Mouse (Mus musculus) spleen, postnatal 10 days (tissue): ENCODE measurements around the gene Rnf152.

Experiments used
- DNase-seq, 2 experiments: peaks; one replicate each; pipeline ENCODE4 v3.0.0; 2021 to 2022; ENCODE audit warnings: low spot score in 2 of 2

Rnf152 gene

DNA sequence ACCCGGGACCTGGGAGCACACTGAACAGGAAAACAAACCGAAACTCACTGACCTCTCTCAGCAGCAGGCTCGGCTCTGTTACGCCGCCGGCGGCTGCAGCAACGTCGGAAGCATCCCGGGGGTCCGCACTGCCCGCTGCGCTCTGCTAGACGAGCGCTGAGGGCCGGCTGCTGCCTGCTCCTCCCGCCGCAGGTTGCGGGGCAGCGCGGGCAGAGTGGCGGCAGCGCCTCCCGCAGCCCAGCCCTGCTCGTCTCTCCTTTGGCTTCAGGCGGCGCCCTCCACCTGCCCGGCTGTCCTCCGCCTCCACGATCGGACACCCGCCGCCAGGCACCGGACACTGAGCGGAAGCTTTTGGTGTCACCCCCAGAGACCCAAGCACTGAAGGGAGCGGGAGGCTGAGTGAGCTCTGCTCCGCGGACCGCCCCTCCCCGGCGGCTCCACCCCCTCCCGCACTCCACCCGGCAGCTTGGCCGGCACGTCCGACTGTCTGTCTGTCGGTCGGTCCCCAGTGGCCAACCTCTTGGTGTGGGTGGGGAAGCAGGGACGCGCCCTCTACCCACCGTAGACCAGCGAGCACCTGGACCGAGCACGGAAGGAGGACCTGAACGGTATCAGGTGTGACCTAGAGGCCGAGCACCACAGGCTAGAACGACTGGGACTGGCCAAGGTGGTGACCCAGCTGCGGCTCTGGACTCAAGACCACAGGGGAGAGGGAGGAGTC lies at the start of gene Rnf152:
Gene Rnf152, minus strand, starts transcription at position 420 of the 721 bp plus-strand sequence.
- DNase-seq: peak; percentile 8 to 37

DNA sequence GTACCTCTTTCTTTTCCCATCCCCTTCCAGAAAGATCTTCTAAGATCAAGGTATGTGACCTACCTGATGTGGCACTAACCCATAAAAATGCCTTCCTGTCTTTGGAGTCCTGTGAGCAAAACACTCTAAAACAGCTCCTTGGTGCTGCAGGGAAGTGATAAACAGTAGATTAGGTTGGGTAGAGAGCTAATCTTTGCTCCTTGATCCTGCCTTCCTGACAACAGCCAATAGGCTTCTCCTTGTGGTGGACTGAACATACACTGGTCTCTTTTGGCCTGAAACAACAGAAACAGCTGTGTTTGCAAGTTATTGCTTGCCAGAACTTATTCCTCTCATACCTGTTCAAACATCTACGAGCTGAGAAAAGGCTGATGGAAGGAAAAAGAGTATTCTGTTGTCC lies 46.3 kb upstream of the Rnf152 start:
- DNase-seq: no peak

DNA sequence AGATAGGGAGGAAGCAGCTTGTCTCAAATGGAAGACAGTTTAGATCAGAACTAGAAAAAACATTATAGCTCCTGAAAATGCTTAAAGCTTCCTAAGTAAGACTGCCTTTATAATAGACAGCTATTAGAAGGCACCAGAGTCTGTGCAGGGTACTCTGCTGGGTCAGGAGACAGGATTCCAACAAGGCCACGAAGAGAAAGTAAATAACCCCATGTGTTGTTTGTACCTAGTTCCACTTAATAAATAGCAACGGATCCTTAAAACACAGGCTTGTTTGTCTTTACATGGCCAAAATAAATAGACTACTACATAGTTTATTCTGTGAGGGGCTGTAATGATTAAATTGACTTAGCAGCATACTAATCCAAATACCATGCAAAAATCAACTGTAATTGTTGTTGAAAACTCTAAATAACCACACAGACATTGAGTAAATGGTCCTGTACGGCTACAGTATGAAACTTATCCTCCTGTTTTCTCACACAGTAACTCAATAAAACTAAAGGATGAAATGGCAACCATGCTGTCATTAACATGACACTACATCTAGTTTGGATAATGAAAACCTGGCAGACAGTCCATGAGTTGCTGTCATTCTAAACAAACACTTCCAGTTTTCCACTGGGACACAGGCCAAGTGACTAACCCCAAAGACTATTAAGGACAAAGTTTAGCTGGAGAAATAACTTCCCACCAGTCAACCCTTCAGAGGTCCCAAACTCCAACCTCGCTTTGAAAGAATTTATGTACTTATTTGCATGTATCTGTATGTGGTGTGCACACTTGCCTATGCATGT lies 27.8 kb upstream of the Rnf152 start:
- DNase-seq: no peak

DNA sequence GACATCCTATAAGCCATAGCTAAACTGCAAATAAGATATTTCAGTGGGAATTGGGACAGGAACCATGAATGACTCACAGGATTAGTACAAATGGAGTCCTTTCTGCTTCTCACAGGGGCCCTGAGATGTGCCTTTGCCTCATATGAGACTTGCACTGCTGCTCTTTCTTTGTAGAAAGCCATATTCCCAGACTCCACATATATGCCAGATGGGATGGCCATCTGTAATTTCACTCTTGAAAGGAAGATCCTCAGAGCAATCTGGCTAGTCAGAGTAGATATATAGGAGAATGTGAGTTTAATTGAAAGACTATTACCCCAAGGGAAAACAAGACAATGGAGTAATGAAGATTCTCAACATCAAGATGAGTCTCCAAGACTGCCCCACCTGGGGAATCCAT lies 21.0 kb upstream of the Rnf152 start:
- DNase-seq: no peak

DNA sequence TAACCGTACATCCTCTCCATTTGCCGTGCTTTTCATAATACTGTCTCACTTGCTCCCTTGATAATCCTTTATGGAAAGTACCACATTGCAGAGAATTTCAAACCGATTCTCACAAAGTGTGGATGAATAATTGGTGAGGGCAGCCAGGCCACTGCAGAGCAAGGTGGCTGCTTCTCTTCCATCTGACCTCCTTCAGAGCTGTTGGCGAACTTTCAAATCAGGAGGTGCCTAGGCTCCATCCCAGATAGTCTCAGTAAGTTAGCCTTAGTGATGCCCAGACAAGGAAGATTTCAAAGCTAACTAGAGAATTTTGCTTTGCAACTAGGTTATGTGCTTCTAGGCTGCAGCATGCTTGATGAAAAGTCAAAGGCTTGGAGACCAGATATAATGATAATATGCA lies 18.1 kb upstream of the Rnf152 start:
- no peak for DNase-seq

DNA sequence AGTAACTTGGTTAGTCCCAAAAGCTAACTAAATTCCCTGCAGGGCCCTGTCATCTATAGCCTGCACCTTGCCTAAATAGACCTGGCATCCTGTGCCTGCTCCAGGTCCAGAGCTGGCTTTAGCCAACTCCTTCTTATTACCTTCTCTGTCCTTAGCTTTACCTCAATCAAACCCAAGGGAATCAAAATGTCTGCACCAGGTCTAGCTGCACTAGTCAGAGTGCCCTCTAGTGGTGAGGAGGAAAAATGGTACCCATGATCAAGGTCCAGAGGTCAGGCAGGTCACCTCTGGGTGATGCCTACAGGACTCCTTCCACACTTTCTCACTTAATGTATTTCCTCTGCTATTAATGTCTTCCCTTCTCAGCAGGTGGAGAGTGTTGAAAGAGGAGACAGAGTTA lies 6.2 kb upstream of the Rnf152 start:
- no peak for DNase-seq

DNA sequence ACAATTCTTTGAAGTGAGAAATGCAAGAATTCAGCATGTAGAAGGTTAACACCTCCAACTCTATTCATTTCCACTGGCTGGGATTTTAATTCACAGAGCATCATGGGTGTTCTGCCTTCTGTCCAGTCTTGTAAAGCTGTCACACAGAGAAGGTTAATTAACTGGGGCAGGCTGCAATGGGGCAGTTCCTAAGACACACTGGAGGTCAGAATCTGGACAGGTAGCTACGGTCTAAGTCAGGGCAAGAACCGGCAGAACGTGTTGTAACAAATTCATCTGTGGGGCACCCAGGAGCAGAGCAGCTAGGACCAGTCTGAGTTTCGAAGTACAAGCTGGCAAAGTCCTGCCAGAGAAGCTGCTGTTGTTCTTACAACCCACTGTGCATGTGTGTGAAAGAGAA lies 2.4 kb upstream of the Rnf152 start:
- no peak for DNase-seq

DNA sequence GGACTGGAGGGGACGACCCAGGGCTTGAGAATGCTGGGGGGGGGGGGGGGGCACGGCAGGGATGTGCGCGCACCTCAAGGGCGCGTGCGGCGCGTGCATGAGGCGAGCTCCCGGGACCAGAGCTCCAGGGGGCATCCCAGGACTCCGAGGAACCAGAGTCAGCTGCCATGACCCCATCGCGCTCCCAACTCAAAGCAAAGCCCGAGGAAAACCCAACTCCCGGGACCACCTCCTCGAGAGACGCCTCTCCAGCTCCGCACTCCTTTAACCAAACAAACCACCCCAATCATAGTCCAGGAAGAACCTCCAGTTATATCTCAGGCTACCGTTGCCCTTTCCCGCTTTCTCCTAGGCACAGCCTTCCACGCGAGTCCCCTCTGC lies 610 bp downstream of the Rnf152 start:
- peak in 1 of 2 experiments; percentile 17 for DNase-seq

DNA sequence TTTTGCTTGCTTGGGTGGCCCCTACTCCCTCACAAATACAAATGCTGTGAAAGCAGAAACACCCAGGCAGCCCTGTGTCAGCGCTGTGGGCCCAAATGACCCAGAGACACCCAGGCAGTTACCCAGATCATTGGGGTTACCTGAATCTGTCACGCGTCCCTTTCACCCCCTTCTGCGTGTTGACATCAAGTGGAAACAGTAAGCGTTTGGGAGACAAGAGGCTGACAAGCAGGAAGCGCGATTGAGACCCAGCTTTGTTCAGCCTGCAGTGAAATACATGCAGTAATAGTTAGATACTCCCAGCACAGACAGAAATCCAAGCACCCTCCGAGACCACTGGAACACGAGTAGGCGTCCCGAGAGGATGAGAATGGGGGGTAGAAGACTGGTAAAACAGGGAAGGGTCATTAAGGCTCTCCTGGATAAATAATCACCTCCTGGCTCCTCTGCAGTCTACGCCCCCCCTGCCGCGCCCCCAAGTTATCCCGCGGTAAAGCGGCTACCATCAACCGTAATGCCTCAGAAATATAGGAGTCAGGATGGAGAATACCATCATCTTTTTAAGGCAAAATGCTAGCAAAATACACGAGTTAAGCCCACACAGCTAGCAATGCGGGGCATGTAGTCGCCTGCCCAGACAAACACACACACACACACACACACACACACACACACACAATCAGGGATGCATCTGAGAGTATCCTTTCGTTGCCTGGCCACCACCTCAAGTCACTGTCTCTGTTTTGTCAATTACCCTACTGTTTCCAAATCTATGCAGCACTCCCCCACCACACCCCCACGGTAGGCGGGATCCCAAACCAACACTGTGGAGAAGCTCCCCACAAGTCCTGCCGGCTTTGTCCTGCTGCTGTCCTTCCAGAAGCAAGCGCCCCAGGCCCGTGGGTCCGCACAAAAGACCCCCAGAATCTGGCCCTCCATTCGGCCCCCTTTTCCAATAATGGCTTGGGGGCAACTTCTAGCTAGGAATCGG lies 1.3 kb downstream of the Rnf152 start:
- peak in 1 of 2 experiments; percentile 16 for DNase-seq

DNA sequence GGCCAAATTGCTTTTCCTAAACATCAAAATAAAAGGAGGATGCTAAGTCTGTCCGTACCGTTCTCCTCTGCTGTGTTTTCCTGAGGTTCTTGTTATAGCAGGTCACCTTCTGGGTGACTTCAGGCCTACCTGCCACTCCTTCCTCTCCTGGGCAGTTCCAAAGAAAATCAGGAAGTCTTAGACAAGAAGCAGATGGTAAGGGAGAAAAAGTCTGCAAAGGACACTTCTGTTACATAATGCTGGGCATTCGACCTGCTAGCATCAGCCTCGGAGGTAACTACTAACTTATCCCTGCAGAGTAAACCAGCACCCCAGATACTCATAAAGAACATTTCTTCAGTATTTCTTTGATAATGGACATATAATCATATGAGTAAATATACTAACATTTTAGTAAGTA lies 4.7 kb downstream of the Rnf152 start:
- no peak for DNase-seq

DNA sequence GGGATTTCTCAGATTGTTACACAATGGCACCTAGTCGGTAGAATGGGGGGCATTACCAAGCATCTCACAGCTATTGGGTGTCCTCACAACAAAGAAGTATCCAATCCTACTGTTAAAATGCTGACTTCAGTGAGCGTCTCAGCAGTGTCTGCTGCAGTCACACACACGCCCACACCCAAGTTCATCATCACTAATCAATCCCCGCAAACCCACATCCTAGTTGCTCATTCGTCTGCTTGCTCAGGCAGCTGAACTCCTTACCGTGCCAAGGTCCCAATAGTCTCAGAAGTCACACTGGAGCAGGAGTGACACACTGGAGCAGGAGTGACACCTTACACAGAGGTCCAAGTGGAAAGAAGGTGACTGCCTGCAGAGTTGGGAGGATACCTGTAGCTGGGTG lies 14.2 kb downstream of the Rnf152 start:
- no peak for DNase-seq

DNA sequence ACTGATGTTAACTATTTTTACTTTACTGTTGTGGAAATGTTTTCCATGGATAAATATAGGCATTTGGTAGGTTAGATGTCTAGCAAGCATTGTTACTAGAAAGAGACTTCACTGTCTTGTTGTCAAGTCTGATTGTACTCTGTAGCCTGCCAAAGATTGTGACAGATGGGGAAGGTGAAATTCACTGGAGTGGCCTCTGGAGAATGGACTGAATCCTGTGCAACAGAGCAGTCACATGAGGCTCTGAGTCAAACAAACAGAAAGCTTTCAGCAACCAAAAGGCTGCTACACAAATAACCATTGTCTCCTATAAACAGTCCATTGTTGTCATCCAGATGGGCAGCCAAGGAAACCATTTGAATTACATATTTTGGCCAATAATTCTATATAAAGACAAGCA lies 15.6 kb downstream of the Rnf152 start:
- no peak for DNase-seq

DNA sequence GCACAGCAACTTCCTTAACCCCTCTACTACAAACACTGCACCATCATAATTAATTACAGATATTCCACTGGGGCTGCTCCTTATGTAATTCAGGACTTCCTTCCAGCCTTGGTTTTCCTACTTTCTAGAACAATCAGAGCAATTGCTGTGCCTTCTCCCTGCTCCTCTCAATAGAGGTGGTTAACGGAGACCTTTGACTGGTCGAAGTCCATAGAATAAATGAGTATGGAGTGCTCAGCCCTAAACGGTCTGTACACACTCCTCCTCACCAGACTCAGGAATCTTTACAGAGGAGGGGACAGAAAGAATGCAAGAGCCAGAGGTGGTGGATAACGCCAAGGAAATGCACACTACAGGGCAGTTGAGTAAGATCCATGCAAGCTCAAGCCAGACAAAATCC lies 19.1 kb downstream of the Rnf152 start:
- no peak for DNase-seq

DNA sequence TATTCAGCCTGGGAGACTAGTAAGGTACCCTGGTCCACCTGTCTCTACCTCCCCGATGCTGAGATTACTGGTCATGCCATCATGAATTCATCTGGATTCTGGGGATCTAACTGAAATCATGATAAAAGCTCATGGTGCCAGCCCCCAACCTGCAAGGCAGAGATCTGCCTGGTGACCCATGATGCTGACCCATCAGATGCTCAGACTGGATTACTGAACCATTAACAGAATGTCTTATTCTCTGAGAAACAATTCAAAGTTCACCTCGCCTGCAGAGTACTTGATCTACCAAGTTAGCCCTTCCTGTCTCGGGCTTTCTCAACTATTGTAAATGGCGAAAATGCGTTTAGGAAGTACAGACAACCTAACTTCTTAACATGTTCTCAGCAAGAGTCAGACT lies 20.4 kb downstream of the Rnf152 start:
- no peak for DNase-seq

DNA sequence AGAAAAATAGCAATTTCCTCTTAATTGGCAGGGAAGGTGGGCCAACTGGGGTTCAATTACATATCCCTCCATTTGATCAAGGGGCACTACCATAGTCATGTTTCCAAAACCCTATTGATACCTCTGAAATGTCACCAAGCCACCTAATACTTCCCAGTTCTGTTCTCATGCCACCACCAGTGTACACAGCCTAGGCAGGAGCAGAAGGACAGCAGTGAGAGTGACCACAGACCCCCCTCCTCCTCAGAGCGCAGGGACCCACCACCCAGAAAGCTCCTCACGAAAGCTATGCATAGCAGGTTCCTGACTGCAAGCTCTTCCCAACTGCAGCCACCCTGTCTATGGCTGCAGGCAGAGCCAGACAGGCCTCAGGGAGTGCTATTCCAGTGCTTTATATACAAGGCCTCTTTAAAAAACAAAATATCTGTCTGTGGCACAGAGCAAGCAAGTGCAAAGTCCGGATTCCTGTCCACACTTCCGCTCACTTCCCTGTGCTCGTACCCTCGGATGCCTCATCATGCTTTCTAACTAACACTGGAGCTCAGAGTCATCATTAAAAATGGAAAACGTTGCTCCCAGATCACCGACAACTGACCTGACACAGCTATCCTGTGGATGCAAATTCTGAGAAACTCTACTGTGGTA lies 24.3 kb downstream of the Rnf152 start:
- DNase-seq: no peak

DNA sequence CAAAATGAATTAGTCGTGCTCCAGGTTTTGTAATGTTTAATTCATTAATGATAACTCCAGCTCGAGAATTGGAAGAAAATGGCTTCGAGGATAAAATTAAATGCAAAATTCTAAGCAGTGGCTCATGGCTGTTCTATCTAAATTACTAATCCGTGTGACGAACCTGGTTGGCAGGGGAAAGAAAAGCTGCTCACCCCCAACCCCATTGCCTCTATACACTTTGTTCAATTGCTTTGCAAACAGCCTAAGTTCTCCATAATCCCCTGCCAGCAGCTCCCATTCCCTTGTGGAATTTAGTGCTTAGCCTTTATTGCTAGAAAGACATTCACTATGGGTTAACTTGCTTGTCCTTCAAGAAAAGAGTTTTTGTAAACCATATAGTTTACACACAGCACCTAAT lies 24.9 kb downstream of the Rnf152 start:
- no peak for DNase-seq

DNA sequence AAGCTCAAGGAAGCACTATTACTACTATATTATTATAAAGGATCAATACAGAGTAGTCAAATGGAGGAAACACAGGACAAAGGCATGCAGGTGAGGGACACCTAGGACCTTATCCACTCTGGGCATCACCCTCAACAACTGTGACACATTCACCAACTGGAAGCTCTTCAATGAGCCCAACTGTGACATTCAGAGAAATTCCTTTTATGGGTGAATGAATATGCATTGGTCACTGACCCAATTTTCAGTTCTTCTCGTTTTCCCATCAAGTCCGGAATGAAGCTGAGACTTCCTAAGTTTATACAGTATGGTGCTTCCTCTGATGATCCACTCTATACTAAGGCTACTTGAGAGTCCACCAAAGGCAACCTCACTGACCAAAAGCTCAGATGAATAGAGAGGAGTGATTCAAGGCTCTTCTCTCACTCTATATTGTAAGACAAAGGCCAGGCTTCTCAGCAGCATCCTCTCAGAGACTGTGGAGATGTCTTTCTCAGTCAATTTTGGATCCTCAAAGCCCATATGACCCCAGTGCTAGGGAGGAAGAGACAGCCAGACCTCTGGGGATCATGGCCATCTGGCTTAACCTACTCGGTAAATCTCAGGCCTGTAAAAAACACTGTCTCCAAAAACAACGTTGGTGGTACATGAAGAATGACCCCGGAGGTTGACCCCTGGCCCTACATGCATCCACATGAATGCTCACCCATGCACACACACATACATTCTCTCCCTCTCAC lies 25.8 kb downstream of the Rnf152 start:
- DNase-seq: no peak

DNA sequence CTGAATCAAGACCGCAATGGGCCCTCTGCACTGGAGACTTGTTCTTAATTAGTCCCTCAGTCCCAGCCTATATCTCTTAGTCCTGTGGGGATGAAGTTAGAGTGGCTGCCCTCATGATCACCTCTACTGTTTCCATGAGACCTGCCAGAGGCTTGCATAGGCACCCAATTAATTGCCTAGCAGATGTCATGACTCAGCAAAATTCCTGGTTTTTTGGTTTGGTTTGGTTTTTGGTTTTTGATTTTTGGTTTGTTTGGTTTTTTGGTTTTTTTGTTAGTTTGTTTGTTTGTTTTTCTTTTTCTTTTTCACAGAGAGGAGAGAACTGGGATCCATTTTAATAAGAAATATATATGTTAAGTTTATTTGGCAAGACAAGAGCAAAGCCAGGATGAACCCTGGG lies 28.7 kb downstream of the Rnf152 start:
- DNase-seq: no peak

DNA sequence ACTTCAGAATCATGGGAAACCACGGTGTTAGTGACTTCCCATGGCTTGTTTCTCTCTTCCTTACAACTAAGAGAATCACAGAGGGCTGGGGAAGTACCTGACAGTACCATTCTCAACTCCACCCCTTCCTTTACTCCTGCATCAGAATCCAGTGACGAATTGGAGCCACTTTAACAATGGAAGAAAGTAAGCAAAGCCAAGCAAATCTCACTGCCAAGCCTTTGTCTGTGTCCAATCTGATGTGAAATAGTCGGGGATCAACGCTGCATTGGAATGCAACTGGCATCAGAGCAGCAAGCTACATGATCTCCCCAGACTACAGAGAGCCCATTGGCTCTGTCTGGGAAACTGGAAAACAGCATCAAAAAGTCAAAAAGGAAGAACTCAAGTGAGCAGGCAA lies 31.9 kb downstream of the Rnf152 start:
- DNase-seq: no peak

DNA sequence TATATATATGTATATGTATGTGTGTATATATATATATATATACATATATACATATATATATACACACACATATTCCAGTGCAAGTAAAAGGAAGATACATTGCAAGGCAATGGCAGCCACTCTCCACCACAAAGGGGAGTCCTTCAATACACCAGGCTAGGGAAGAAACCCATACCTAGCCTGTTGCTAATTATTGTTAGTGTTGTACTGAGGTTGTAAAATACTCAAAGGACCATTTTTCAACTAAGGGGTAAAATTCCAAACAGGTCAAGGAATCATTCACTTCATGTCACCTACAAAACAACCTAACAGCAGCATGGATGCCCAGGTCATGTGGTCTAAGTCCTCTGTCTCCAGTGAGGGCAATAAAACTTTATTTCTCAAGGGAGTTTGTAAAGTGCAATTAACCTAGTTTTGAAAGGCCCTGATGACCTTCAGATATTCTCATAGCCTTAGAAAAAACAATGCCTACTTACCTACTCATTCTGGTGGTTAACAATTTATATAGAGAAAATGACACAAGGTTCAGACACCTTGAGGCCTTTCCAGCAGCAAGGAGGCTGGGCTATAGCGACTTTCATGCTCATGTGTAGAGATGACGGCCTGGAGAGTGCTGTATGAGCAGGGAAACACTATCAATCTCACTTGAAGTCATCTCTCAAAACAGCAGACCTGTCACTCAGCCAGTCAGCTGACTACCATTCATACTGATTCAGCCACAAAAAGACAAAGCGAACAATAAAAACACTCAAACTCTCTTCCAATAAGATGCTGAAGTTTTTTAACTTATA lies 42.3 kb downstream of the Rnf152 start:
- DNase-seq: no peak
